Mouse (Mus musculus) adrenal gland, adult 18-20 months (tissue): ENCODE measurements around the gene Ppp1r27. TPM values are rescaled to one million over a fixed set of nuclear protein-coding genes. Genes with fewer than 3 reads are reported as not detected.
"Not testable (repeated sequence)": the region's sequence is repeated elsewhere in the genome, so short reads cannot be mapped to it uniquely, and the experiment has no call there.

Source experiments
- DNase-seq, 2 experiments: peaks; one replicate each; pipeline ENCODE4 v3.0.0; 2021 to 2022; ENCODE audit warnings: low spot score in 2 of 2
- long read RNA-seq, 2 experiments: library from polyadenylated mRNA; stranded (forward); transcript quantifications; one replicate each; pipeline ENCODE4 v2.0.0; 2021
- total RNA-seq, 2 experiments: library from RNA; stranded (reverse); gene quantifications; 1 replicate in 1 of 2; 2 replicates in 1 of 2; pipeline ENCODE4 v1.2.3; 2021

Ppp1r27 gene
- total RNA-seq: 1 to 10 TPM in 1 of 2 experiments, under 1 TPM in 1; 0.42 to 1.1 TPM
- long read RNA-seq, experiment 1: 0 reads
- long read RNA-seq, experiment 2, partial matches to known transcripts: 0 of 2 reads
- long read RNA-seq, experiment 2, other reads (novel, unspliced or antisense): 1 of 2 reads

DNA sequence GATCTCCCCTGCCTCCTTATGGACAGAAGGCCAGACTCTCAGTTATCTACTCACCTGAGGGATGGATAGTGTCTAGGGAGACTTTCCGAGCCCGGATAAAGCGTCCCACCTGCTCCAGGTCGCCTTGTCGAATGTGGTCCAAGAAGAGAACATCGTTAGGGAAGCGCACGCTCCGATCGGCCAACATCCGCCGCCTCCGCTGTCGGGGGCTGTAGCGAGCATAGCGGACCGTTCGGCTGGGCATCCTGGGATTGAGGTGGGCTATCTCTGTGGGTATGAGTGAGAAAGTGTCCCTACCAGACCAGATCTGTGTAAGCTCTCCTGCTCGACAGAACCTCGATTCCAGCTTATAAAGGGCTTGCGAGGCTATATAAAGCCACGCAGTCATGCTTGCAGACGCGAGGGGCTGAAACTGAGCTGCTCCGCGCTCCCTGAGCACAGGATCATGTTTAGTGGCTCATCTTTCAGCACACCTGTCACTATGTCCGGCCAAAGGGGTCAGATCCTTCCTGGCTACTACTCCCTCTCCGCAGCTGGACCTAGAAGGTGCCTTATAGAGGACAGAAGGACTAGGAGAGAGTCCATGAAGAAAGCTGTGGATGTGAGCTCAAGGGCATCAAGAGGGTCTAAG, at the start of gene Ppp1r27:
Gene Ppp1r27 (minus strand): TSS at position 323 of the 631 bp plus-strand sequence.
- no peak for DNase-seq

GRCm38 (mm10) chr11:120600716-120601115, 49.8 kb upstream of the Ppp1r27 start:
- DNase-seq: no peak

DNA sequence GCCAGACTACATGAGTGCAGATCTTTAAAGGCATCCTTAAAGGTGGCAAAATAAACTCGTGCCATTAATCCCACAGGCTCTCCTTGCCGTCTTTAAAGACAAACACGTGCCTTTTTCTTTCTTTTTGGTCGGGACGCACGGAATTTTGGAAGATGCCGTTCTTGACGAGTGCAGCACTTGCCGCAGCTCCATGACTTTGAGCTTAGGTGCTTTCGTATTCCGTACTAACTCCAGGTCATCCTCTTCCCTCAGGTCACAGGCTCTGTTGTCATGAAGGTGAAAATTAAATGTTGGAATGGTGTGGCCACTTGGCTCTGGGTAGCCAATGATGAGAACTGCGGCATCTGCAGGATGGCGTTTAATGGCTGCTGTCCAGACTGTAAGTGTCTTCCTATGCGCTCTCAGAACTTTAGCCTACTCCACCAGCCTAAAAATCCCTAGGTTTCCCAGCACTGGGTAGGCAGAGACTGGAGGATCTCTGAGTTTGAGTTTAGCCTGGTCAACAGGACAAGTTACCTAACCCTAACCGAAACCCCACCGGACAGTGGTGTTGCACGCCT, 48.1 kb upstream of the Ppp1r27 start:
- DNase-seq: no peak

DNA sequence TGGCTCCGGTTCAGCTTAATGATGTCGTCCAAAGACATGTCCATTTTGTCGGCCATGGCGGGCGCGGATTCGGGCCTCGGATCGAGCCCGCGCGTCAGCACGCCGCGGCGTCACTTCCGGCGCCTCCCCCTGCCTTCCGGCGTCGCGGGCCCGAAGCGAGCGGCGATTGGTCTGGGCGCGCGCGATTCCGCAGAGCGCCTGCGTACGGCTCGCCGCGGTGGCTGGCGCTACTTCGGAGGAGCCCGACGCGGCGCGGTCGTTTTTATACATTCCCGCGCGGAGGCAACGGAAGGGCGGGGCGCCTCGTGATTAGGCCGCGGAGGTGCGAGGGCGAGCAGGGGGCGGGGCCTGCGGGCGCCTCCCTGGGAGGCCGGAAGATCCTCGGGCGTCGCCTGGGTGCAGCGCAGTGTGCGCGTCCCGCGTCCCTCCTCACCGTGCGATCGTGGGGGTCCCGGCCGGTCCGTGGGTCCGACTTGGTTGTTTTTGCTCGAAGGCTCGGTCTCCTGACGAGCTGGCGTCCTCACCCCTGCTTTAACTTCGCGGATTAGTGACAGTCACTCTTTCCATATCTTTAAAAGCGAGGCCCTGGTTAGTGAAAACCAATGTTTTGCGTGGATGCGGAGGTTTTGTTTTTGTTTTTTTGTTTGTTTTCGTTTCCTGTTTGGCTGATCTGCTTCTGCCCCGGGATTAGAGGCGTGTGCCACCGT, 47.5 kb upstream of the Ppp1r27 start, which contains the start of the genes Alyref and Anapc11:
Gene Alyref (minus strand): TSS at position 83 of the 707 bp plus-strand sequence.
Gene Anapc11 (plus strand): TSS at position 139 of the 707 bp plus-strand sequence.
- DNase-seq: peak; percentile 94 to 96

DNA sequence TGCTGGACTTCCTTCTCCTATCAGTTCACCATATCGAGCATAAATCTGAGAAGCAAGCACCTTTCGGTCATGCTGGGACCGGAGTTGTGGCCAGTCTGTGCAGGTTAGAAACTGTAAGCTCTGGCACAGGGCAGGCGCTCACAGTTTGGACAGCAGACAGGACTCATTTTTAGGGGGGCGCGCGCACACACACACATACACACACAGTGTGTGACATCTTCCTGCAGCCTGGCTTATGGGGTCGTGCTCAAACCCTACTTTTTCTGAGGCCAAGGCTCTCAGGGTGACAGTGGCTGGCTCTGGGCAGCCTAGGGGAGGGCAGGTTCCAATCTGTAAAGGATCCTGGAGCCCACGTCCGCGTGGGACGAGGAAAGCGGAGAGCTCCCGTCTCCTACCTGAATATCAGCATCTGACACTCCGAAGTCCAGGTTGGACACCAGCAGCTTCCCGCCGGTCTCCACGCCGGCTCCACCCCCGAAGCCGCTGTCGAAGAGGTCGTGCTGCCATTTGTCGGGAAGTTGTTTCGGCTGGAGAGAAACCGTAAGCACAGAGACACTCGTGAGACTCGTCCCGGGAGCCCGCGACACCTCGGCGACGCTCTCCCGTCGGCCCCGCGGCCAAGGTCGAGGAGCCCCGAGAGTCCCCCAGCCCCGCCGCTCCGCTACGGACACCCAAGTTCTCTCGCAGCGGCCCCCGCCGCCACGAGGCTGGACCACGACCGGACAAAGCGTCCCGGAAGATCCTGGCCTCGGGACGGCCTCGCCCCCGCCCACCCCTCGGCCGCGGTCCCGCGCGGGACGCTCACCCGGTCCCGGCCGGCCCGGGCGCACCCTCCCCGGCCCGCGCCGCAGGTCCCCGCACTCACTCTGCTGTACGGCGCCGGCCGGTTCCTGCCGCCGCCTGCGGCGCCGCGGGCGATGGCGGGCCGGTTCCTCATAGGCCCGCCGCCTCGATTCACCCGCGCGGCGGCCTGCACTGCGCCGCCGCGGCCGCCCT, 46.6 kb upstream of the Ppp1r27 start:
- no peak for DNase-seq

- DNase-seq: no peak
Measured at GRCm38 (mm10) chr11:120588531-120588930, 37.6 kb upstream of the Ppp1r27 start.

- no peak for DNase-seq
Measured at GRCm38 (mm10) chr11:120583937-120584336, 33.0 kb upstream of the Ppp1r27 start.

GRCm38 (mm10) chr11:120582982-120583293, 32.0 kb upstream of the Ppp1r27 start:
- not testable (repeated sequence) for DNase-seq

- no peak for DNase-seq
Measured at GRCm38 (mm10) chr11:120582268-120582981, 31.5 kb upstream of the Ppp1r27 start.

DNA sequence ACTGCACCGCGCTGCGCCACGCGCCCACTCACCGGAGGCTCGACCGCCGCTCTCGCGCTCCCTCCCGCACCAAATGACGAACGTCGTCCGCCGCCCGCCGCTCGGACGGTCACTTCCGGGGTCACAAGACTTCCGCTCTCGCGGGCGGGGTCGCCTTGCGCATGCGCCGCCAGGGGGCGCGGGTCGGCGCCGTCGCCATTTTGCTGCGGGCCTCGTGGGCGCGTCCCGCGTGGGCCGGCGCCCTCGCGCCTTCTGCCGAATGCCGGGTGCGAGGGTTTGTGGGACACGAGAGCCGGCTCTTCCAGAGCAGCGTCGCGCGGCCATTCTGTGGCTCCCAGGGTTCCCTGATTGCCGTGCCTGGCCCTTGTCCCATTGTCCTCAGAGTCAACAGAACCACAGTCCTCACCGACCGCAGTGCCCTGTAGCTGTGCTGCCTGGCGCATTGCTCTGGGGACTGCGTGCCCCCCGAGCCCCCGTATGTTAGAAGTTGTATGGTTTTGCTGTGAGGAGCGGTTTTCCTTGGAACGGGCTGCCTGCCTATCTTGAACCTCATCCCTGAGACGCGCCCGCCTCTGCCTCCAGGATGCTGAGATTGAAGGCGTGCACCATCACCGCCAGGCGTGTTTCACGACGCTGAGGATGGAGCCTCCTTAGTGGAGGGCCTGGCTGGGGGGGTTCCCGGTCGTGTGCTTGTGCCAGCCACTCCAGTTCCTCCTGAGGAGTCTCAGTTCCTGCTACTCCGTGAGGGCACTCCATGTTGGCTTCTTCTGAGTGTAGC, 30.7 kb upstream of the Ppp1r27 start, which contains the start of gene Arhgdia:
Gene Arhgdia (minus strand): TSS at position 135 of the 778 bp plus-strand sequence.
- DNase-seq: peak; percentile 90 to 93

- peak; percentile 43 to 53 for DNase-seq
Measured at GRCm38 (mm10) chr11:120580871-120581331, 30.0 kb upstream of the Ppp1r27 start.

- no peak for DNase-seq
Measured at GRCm38 (mm10) chr11:120580190-120580589, 29.3 kb upstream of the Ppp1r27 start.

- DNase-seq: peak; percentile 74 to 76
Measured at GRCm38 (mm10) chr11:120579316-120580107, 28.6 kb upstream of the Ppp1r27 start.

- no peak for DNase-seq
Measured at GRCm38 (mm10) chr11:120578694-120579243, 27.8 kb upstream of the Ppp1r27 start.

GRCm38 (mm10) chr11:120578024-120578693, 27.2 kb upstream of the Ppp1r27 start:
- DNase-seq: no peak

- DNase-seq: no peak
Measured at GRCm38 (mm10) chr11:120577211-120578023, 26.5 kb upstream of the Ppp1r27 start.
